Mouse (Mus musculus) heart, postnatal 25 days (tissue): ENCODE data around the gene Fblim1. TPM values are rescaled to one million over a fixed set of nuclear protein-coding genes. Genes with fewer than 3 reads are reported as not detected.

ENCODE experiments used
- DNase-seq: peaks from one replicate; pipeline ENCODE4 v3.0.0; 2022; ENCODE audit warnings: low spot score
- intact Hi-C: fragments of 180-260 bp; cut with DNase I; formaldehyde crosslinking; loops from one replicate; pipeline ENCODE4 v1.15.1; 2025
- total RNA-seq, 2 experiments: library from RNA; stranded (reverse); gene quantifications; 2 replicates each; pipeline ENCODE4 v1.2.3; 2021

Fblim1 gene
- total RNA-seq, 2 experiments from 2014 or later, result 298 to 316 TPM

DNA sequence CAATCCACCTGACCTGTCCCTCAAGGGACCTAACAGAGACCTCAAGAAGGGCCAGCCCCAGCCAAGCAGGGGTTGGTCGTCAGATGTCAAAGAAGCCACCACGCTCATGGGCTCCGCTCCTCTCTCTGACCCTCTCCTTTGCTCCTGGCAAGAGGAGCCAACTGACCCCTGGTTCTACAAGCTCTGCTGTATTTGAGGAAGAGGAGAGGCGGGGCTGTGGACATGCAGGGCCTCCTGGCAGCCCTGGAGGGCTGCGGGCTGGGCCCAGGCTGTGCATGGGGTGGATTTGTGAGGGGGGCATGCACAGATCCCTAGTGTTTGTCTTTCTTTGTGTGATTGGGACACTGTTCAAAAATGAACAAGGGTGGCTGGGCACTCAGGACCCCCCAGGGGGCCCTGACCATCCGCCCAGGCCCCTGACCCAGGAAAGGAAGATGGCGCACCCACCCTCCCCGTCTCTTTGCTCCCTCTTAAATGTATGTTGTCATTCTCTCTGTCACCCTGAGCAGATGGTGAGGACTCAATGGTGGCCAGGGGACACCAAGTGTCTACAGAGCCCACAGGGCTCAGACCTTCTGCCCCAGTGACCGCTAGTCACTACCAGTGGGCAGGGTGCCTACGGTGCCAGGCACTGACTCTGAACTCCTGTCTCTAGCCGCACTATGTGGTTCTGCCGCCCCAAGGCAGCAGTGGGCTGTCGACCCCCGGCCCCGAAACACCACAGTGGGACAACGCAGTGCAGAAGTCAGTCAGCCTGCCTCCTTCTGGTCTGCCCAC is 20.1 kb upstream of the Fblim1 start:
- DNase-seq, result no peak
- intact Hi-C loops, result no loop called here

- intact Hi-C loops, result no loop called here
Observed at GRCm38 (mm10) chr4:141624983-141625773, 19.3 kb upstream of the Fblim1 start.

GRCm38 (mm10) chr4:141624134-141624533 is 18.2 kb upstream of the Fblim1 start:
- no peak for DNase-seq

More at GRCm38 (mm10) chr4:141624983-141625773, 19.3 kb upstream of the Fblim1 start:
- no peak for DNase-seq

DNA sequence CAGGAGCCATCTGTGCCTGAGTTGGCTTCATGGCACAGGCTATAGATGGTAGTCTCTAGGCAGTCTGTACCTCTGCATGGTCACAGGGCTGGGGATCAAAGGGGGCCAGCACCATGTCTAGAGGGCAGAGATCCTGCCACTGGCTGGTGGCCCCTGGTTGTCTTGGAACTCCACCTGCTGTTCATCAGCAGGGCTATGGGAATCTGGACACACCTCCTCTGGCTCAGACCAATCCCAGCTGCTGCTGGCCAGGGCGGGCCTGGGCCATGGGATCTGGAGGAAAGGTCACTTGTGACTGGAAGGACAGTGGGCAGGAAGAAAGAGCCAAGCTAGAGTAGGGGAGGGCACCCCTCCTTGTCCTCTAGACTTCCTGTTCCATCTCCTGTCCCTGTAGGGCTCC is 17.8 kb upstream of the Fblim1 start, which contains the start of gene Slc25a34:
Slc25a34 (minus strand) TSS at position 156 of the 400 bp plus-strand sequence.
- intact Hi-C loops, result no loop called here
- peak; percentile 70 for DNase-seq

More at GRCm38 (mm10) chr4:141624134-141624533, 18.2 kb upstream of the Fblim1 start:
- intact Hi-C loops, result no loop called here

DNA sequence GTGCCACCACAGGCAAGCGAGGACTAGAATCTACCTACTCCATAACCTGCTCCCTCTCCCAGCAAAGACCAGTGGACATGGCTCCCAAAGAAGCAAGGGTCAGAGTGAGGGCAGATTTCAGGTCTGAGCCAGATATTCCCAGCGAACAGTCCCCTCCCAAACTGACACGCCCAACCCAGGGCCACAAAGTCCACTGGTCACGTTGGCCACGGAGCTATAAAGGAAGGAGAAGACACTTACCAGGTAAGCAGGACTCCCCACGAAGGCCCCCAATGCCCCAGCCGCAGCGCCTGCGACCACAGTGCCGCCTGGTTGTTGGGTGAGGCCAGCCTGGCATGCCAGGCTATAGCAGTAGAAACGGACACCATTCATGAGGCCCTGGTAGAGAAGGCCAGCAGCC is 17.1 kb upstream of the Fblim1 start:
- intact Hi-C loops, result no loop called here
- DNase-seq, result no peak

- intact Hi-C loops, result no loop called here
- DNase-seq, result no peak
Observed at GRCm38 (mm10) chr4:141622580-141622979, 16.7 kb upstream of the Fblim1 start.

DNA sequence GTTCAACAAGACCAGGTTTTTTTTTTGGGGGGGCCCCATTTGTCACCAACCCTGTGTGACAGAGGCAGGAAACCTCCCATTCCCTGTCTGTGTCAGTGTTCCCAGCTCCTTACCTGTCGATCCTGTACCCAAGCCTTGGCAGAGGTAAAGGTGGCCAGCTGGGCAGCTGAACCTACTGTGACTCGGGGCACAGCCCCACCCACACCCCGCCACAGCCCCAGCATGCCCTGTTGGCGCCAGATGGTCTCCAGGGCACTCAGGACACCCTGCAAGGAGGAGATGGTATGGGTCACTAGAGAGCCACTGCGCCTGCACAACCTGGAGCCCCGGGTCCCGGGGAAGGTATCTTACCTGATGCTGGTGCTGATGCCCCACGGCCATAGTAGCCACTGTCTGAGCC is 16.2 kb upstream of the Fblim1 start:
- intact Hi-C loops, result no loop called here
- no peak for DNase-seq

DNA sequence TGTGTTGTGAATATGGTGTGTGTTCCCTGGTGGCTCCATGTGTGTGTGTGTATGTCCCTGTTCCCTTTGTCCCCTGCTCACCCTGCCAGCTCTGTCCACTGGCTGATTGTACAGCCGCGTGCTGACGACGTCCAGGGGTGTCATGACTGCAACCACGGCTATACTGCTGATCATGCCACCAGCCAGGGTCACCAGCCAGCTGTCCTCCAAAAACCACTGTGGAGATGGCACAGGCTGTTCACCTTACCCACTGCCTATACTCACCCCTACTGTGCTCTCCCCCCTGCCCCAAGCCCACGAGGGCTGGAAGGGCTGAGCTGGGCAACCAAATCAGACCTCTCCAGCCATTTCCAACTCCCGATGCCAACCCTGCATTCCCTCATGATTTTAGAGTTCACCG is 15.4 kb upstream of the Fblim1 start:
- DNase-seq, result no peak
- intact Hi-C loops, result no loop called here

- intact Hi-C loops, result loop anchor here (2.0 to 10.0 kb wide), 3 partner anchors 78 to 233 kb away; no protein-coding TSS in a partner anchor
- no peak for DNase-seq
Observed at GRCm38 (mm10) chr4:141619299-141619883, 13.5 kb upstream of the Fblim1 start.

GRCm38 (mm10) chr4:141618565-141619243 is 12.8 kb upstream of the Fblim1 start, which contains the start of gene Tmem82:
Gene Tmem82 (minus strand): TSS chr4:141618633.
- DNase-seq, result no peak
- intact Hi-C loops, result loop anchor here (2.0 to 10.0 kb wide), 3 partner anchors 79 to 234 kb away; no protein-coding TSS in a partner anchor

DNA sequence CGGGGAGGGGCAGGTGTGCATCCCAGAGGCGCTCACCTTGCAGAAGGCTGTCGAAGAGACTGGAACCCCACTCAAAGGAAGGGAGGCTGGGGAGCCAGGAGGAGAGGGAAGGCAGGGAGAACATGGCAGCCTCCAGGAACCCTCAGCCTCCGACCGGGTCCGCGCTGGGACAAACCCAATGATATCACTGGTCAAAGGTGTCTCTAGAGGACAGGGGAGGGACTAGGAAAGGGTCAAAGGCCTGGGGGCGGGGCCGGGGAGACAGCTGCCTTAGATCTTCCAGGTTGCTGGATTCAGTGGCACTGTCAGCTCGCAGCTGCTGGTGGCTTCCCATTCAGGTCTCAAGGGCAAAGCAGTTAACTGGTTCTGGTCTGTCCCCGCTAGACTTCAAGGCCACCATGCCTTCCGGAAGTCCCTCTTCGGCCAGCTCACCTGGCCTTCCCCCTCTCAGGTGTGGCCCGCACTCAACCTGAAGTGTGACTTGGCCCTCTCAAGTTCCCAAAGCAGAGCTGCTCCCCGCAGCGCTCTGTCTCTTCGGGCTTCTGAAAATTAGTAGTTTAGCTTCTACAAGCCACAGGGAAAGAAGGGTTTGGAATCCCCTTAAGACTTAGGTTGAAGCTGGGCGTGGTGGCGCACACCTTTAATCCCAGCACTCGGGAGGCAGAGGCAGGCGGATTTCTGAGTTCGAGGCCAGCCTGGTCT is 12.1 kb upstream of the Fblim1 start:
- no peak for DNase-seq
- intact Hi-C loops, result loop anchor here (2.0 to 10.0 kb wide), 3 partner anchors 79 to 235 kb away; no protein-coding TSS in a partner anchor

DNA sequence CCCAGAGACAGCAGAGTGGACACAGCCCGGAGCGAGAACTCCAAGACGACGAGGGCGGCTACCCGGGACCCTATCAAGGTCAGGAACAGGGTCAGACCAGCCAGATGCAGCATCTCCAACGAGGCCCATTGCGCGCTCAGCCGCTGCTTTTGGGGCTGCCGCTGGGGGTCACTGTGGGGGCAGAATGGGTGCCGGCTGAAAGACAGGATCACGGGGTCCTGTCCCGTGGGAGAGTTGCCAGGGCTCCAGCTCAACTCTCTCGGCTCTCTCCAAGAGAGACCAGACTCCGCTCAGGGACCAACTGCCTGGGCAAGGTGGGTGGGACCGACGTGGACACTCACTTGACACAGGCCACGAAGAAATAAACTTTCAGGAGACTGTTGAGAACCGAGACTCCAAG is 11.4 kb upstream of the Fblim1 start:
- DNase-seq, result no peak
- intact Hi-C loops, result loop anchor here (5.0 to 10.0 kb wide), 2 partner anchors 80 to 168 kb away; no protein-coding TSS in a partner anchor

DNA sequence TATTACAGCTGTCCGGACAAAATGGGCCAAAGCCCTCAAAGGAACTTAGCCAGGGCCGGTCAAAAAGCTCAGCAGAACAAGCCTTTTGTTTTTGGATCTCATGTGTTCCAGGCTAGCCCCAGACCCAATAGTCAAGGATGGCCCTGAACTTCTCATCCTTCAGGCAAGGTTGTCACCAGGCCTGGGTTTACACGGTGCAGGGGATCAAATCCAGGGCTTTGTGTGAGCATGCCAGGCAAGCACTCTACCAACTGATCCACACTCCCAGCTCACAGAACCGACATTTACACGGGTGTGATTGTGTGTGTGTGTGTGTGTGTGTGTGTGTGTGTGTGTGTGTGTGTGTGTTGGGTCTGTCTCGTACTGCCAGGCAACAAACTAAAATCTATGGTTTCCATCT is 10.9 kb upstream of the Fblim1 start:
- no peak for DNase-seq
- intact Hi-C loops, result loop anchor here (5.0 to 10.0 kb wide), 2 partner anchors 80 to 168 kb away; no protein-coding TSS in a partner anchor

- intact Hi-C loops, result loop anchor here (5.0 to 10.0 kb wide), 2 partner anchors 82 to 170 kb away; no protein-coding TSS in a partner anchor
- no peak for DNase-seq
Observed at GRCm38 (mm10) chr4:141614946-141615345, 9.1 kb upstream of the Fblim1 start.

GRCm38 (mm10) chr4:141609538-141609937 is 3.6 kb upstream of the Fblim1 start:
- peak; percentile 67 for DNase-seq
- intact Hi-C loops, result no loop called here

DNA sequence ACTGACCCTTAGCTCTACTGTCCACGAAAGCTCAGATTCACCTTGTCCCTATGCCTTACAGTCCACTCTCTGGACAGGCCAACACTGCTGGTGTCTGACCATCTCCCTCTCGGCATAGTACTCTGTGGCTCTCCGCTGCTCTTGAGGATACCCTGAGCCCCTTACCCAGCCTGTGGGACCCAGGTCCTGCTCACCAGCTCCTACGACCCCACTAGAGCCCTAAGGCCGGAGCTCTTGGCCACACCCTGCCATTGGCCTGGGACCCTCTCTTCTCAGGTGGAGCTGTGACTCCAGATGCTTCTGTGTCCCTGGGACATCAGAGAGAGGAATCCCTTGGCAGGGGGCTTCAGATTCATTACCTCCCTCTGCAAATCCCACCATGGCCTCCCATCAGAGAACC is 475 bp downstream of the Fblim1 start:
- intact Hi-C loops, result no loop called here
- DNase-seq, result no peak

DNA sequence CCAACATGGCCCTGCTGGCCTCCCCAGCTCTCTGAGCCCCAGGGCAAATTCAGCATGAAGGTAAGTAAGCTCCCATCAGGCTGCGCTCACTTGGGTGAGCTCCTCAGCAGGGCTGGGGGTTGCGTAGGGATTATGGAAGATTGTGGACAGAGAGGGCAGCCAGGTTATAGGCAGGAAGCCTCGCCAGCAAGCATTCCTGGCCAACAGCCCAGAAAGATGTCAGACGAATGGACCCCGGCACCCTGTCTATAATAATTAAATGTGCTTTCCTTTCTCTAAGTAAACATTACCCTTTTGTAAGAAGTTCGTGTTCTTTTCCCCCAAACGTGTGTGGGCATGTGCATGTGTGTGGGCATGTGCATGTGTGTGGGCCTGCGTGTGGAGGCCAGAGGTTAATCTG is 1.4 kb downstream of the Fblim1 start:
- intact Hi-C loops, result no loop called here
- peak; percentile 43 for DNase-seq

- DNase-seq, result no peak
- intact Hi-C loops, result no loop called here
Observed at GRCm38 (mm10) chr4:141603921-141604320, 2.0 kb downstream of the Fblim1 start.
